Mouse (Mus musculus): ENCODE measurements around the gene Mob2. TPM values are rescaled to one million over a fixed set of nuclear protein-coding genes. Genes with fewer than 3 reads are reported as not detected.

The Mob2 gene
- polyA plus RNA-seq, 1 experiment from 2014 or later: 67.8 TPM

DNA sequence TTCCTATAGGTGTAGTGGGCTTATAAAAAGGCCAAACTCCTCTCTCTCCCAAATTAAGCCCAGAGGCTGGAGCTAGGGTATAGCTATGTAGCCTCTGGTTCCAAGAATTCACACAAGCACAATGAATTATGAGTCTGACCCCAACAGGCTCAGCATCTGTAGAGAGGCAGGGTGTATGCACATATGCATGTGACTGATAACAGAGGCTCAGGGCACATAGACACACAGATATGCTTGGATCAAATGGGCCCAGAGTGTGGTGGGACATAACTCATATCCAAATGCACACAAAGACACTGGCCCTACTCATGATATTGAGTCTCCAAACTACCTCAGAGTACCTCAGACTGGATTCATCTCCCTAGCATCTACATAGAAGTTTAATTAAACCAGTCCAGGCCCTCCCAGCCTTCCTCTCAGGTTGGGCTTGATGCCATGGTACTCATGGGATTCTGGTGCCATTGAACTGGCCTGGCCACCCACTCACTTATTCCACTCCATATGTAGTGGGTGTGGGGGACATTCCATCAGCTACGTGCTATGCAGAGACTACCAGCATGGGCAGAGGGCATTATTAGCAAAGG, 26.3 kb upstream of the Mob2 start:
- Histone ChIP-seq H3K4me1 (peaks cover 42% of the 10 kb centered on the region), H3K27ac (no peak overlapping the region; the same call in 1 of the 2 replicates), H3K4me3 (no peak overlapping the region), H3K9me3 (replicated peaks) (no peaks in the 10 kb centered on the region), H3K36me3 (no peaks in the 10 kb centered on the region), H3K27me3 (ENCODE audit: low read depth, poor library complexity, severe bottlenecking) (peaks cover 97% of the 10 kb centered on the region)
- 67% methylated on average over 1 of the region's 1 CpGs for WGBS
- DNase-seq (ENCODE audit: low spot score): no peak

DNA sequence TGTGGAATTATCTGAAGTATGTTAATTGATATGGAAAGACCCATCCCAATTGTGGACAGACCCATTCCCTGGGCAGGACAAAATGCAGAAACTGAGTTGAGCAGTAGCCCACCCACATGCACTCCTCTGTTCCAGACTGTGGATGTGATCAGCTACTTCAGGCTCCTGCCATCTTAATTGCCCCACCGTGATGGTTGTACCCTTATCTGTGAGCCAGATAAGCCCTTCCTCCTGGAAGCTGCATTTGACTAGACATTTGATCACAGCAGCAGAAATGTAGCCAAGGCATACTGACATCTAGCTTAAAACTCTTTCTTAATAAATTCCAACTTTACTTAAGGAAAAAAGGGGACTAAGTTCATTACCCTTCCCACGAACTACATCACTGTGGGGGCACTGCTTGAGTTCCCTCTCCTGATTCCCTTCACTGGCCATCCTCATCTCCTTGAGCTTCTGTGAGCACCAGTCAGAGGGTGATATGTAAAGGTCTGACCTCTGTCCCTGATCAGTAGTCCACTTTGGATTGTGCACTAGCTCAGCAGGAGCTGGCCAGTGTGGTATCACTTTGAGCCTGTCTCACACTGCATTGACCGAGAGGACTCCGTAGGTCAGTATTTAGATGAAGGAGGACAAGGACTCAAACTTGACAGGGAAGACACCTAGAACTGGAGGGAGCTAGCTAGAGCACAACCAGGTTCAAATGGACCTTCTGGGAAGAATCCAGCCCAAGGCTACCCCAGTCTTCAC, 25.5 kb upstream of the Mob2 start:
- Histone ChIP-seq H3K27ac (no peak overlapping the region; the same call in 1 of the 2 replicates), H3K4me1 (peaks cover 43% of the 10 kb centered on the region), H3K36me3 (no peaks in the 10 kb centered on the region), H3K4me3 (no peak overlapping the region), H3K27me3 (ENCODE audit: low read depth, poor library complexity, severe bottlenecking) (peaks cover 97% of the 10 kb centered on the region), H3K9me3 (replicated peaks) (no peaks in the 10 kb centered on the region)
- no peak for DNase-seq (ENCODE audit: low spot score)
- WGBS: 80% methylated on average over 4 of the region's 4 CpGs

DNA sequence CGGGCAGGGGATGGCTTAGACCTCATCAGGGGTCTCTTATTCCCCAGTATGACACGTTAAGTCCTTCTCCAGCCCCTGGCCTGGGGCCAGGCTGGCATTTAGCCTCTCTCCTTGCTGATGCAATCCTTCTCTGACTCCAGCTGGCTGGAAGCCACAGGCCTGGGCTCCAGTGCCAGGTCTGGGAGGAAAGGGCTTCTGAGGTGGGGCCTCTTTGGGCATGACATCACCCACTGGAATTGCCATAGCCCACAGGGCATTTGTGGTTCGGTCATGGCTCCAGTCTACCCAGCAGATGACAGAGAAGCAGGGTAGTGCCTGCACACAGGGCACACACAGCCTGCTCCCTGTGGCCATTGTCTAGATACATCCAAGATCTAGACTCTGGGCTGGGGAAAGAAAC, 24.0 kb upstream of the Mob2 start:
- no peaks in the 10 kb centered on the region for H3K9me3 ChIP-seq (replicated peaks)
- H3K4me3 ChIP-seq: no peak overlapping the region
- peaks cover 39% of the 10 kb centered on the region for H3K4me1 ChIP-seq
- peaks cover 97% of the 10 kb centered on the region for H3K27me3 ChIP-seq (ENCODE audit: low read depth, poor library complexity, severe bottlenecking)
- H3K36me3 ChIP-seq: no peaks in the 10 kb centered on the region
- no peak for DNase-seq (ENCODE audit: low spot score)
- no peak overlapping the region for H3K27ac ChIP-seq
- 49% methylated on average over 3 of the region's 3 CpGs for WGBS

GRCm38 (mm10) chr7:142084395-142084794, 23.5 kb upstream of the Mob2 start:
- DNase-seq (ENCODE audit: low spot score): no peak
- H3K27me3 ChIP-seq (ENCODE audit: low read depth, poor library complexity, severe bottlenecking): peaks cover 97% of the 10 kb centered on the region
- no peak overlapping the region for H3K4me3 ChIP-seq
- peaks cover 36% of the 10 kb centered on the region for H3K4me1 ChIP-seq
- H3K9me3 ChIP-seq (replicated peaks): no peaks in the 10 kb centered on the region
- WGBS: 13% methylated on average over 5 of the region's 5 CpGs
- H3K27ac ChIP-seq: no peak overlapping the region
- no peaks in the 10 kb centered on the region for H3K36me3 ChIP-seq

DNA sequence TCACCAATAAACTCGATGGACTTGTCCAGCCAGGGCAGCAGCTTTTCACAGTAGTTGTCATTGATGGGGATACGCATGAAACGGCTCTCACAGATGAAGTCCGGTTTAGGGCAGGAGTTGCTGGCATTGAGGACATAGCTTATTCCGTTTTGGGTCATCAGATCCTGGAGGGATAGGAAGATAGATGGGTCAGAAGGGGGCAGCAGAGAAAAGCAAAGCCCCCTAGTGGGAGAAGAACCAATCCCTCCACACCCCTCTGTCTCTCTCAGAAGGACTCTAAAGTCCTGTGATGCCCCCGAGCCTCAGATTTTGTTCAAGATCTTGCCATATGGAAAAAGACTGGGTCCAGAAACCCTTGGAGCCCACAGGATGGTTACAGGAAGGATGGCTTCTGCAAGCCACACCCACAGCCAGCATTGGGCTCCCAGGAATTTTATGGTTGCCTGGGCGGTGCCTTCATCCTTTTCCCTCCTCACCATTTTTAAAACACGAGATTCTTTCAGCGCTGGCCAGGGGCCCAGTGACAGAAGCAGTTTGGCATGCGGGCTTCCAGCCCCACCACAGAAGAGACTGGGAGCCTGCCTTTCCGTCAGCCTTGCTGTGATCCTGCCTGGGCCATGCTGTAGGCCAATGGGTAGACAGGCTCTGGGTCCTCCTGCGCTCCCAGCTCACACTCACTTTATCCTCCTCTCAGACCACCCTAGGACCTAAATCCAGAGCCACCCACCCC, 22.9 kb upstream of the Mob2 start:
- Histone ChIP-seq H3K27me3 (ENCODE audit: low read depth, poor library complexity, severe bottlenecking) (peaks cover 95% of the 10 kb centered on the region), H3K27ac (no peak overlapping the region), H3K4me3 (no peak overlapping the region), H3K4me1 (peaks cover 30% of the 10 kb centered on the region), H3K36me3 (no peaks in the 10 kb centered on the region), H3K9me3 (replicated peaks) (no peaks in the 10 kb centered on the region)
- DNase-seq (ENCODE audit: low spot score): no peak
- 26% methylated on average over 12 of the region's 12 CpGs for WGBS

DNA sequence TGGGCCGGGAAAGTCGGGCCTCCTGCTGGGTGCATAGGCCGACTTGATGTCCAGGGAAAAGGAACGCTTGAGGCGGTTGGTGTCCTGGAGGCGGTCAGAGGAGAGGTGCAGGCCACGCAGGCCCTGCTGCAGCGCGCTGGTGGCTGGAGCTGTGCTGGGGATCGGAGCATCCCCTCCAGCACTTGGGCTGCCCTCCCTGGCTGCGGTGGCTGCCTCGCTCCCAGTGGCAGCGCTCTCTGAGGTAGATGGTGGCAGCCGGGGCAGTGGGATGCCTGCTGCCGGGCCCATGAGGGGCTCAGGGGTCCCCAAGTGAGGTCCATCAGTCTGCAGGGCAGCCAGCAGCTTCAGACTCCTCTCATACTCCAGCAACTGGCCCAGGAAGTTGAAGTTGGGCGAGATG, 21.7 kb upstream of the Mob2 start:
- Histone ChIP-seq H3K27ac (0 out of 2 replicates have a peak overlapping the region, but pooled peaks have one; percentile 32), H3K9me3 (replicated peaks) (no peaks in the 10 kb centered on the region), H3K4me3 (peak overlapping the region; percentile 58), H3K27me3 (ENCODE audit: low read depth, poor library complexity, severe bottlenecking) (peaks cover 91% of the 10 kb centered on the region), H3K36me3 (no peaks in the 10 kb centered on the region), H3K4me1 (peaks cover 24% of the 10 kb centered on the region)
- 14% methylated on average over 16 of the region's 16 CpGs for WGBS
- peak; percentile 45 for DNase-seq (ENCODE audit: low spot score)

- H3K27ac ChIP-seq: 0 out of 2 replicates have a peak overlapping the region, but pooled peaks have one; percentile 32
- H3K4me3 ChIP-seq: peak overlapping the region; percentile 58
- H3K36me3 ChIP-seq: no peaks in the 10 kb centered on the region
- peaks cover 87% of the 10 kb centered on the region for H3K27me3 ChIP-seq (ENCODE audit: low read depth, poor library complexity, severe bottlenecking)
- DNase-seq (ENCODE audit: low spot score): peak; percentile 60
- 2% methylated on average over 38 of the region's 38 CpGs for WGBS
- peaks cover 24% of the 10 kb centered on the region for H3K4me1 ChIP-seq
- no peaks in the 10 kb centered on the region for H3K9me3 ChIP-seq (replicated peaks)
Observed at GRCm38 (mm10) chr7:142082179-142082578, 21.3 kb upstream of the Mob2 start.

DNA sequence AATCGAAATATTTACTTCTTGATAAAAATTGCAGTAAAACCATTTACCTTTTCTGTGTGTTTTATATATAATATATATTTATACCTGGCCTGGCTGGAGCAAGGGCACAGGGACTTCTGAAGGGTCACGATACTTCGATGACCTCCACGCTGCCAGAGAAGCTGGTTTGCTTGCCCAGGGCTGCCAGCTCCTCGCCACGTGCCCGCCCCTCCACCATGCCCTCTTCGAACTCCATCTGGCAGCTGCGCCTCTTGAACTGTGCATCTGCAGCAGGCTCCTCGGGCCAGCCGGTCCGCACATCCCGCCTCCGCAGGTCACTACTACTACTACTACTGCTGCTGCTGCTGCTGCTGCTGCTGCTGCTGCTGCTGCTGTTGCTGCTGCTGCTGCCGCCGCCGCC, 20.9 kb upstream of the Mob2 start:
- no peak for DNase-seq (ENCODE audit: low spot score)
- H3K4me1 ChIP-seq: peaks cover 24% of the 10 kb centered on the region
- peak overlapping the region; percentile 58 for H3K4me3 ChIP-seq
- no peak overlapping the region for H3K27ac ChIP-seq
- no peaks in the 10 kb centered on the region for H3K9me3 ChIP-seq (replicated peaks)
- H3K36me3 ChIP-seq: no peaks in the 10 kb centered on the region
- 17% methylated on average over 17 of the region's 17 CpGs for WGBS
- peaks cover 84% of the 10 kb centered on the region for H3K27me3 ChIP-seq (ENCODE audit: low read depth, poor library complexity, severe bottlenecking)

DNA sequence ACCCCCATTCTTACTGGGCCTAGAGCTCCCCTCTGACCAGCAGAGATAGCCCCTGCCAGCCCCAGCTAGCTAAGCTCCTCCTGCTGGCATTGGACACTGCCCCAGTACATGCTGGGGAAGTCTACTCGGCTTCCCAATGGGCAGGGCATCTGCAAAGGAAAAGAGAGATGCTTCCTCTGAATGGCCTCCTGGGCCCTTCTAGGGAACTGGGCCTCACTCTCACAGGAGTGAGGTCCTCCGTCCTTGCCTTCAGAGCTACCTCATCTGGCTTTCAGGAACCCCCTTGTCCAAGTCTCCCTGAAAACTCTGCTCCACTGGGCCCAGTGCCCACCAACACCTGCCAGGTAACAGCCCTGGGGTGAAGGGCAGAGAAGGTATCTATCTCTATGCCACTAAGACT, 20.0 kb upstream of the Mob2 start:
- H3K4me1 ChIP-seq: peaks cover 24% of the 10 kb centered on the region
- H3K4me3 ChIP-seq: no peak overlapping the region
- no peak overlapping the region for H3K27ac ChIP-seq
- H3K9me3 ChIP-seq (replicated peaks): no peaks in the 10 kb centered on the region
- H3K36me3 ChIP-seq: no peaks in the 10 kb centered on the region
- 46% methylated on average over 2 of the region's 2 CpGs for WGBS
- DNase-seq (ENCODE audit: low spot score): no peak
- peaks cover 77% of the 10 kb centered on the region for H3K27me3 ChIP-seq (ENCODE audit: low read depth, poor library complexity, severe bottlenecking)

GRCm38 (mm10) chr7:142079365-142079764, 18.5 kb upstream of the Mob2 start:
- Histone ChIP-seq H3K4me1 (peaks cover 19% of the 10 kb centered on the region), H3K4me3 (no peak overlapping the region), H3K27ac (no peak overlapping the region), H3K27me3 (ENCODE audit: low read depth, poor library complexity, severe bottlenecking) (peaks cover 76% of the 10 kb centered on the region), H3K36me3 (no peaks in the 10 kb centered on the region), H3K9me3 (replicated peaks) (no peaks in the 10 kb centered on the region)
- 59% methylated on average over 5 of the region's 5 CpGs for WGBS
- no peak for DNase-seq (ENCODE audit: low spot score)

DNA sequence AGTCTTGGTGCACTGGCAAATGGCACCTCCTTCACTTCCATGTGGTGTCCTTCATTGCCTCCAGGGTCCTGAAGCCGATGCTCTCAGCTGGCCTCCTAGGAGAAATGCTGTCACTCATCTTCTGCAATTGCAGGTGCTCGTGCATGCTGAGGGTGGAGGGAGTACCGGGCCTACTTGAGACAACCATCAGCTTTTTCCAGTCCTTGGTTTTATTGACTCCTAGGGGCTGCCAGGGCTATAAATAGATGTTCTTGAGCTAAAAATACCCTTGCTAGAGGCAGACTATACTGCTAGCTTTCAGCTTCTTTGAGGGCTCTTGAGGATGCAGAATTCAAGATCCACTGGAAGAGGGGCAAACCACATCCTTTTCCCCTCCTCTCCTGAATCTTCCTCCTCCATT, 16.3 kb upstream of the Mob2 start:
- Histone ChIP-seq H3K27me3 (ENCODE audit: low read depth, poor library complexity, severe bottlenecking) (peaks cover 60% of the 10 kb centered on the region), H3K36me3 (no peaks in the 10 kb centered on the region), H3K9me3 (replicated peaks) (no peaks in the 10 kb centered on the region), H3K4me1 (peaks cover 6% of the 10 kb centered on the region), H3K4me3 (no peak overlapping the region), H3K27ac (no peak overlapping the region)
- WGBS: 78% methylated on average over 3 of the region's 3 CpGs
- DNase-seq (ENCODE audit: low spot score): no peak

DNA sequence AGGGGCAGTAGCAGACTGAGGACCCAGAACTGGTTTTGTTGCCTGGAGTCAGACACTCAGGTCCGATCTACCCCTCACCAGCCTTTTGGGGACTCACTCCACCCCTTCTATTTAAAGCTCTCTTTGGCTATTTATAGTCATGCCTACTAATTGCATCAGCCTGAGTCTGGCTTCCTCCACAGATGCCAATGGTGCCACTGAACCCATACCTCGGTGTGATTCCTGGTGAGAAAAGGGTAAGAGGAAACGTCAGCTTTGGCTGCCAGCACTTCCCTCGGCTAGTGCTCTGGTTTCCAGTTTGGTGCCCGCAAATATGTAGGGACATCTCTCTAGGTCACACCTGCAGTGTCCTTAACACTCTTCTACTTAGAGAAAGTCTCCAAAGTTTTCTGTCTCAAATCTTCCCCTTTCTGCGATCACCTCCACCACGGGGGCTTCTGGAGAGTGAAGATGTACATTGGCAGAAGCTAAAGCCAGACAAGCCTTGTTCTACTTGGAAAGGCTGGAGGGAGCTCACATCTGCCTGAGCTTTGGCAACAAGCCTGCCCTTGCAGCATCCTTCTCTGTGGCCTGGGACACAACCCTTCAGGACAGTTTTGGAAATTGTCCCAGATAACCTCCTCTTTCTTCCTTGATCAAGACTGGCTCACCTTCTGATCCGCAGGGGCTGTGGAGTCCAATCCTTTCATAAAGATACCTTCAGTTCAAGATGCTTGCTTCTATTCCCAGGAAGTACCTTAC, 13.5 kb upstream of the Mob2 start:
- Histone ChIP-seq H3K4me1 (peaks cover 3% of the 10 kb centered on the region; the same call in 1 of the 2 replicates), H3K9me3 (replicated peaks) (no peaks in the 10 kb centered on the region), H3K27me3 (ENCODE audit: low read depth, poor library complexity, severe bottlenecking) (peaks cover 55% of the 10 kb centered on the region), H3K4me3 (no peak overlapping the region), H3K36me3 (no peaks in the 10 kb centered on the region), H3K27ac (no peak overlapping the region)
- WGBS: 72% methylated on average over 8 of the region's 8 CpGs
- no peak for DNase-seq (ENCODE audit: low spot score)
